Mouse (Mus musculus) C2C12 (cell line): ENCODE data around the gene Tmtc1. TPM values are rescaled to one million over a fixed set of nuclear protein-coding genes. Genes with fewer than 3 reads are reported as not detected.

Source experiments
- H3K27me3 ChIP-seq: one replicate; pipeline ENCODE4 v1.6.1; 2011; ENCODE audit not compliant: control insufficient read depth, insufficient read depth, insufficient read length
- H3K36me3 ChIP-seq: one replicate; pipeline ENCODE4 v1.6.1; 2011; ENCODE audit not compliant: control insufficient read depth, insufficient read depth
- H3K4me3 ChIP-seq: one replicate; pipeline ENCODE4 v1.5.1; 2011; ENCODE audit warnings: mild to moderate bottlenecking, control low read depth; ENCODE audit not compliant: poor library complexity, insufficient read depth, severe bottlenecking
- H3K79me2 ChIP-seq: one replicate; pipeline ENCODE4 v1.6.1; 2011; ENCODE audit not compliant: control insufficient read depth, insufficient read depth
- H3K79me3 ChIP-seq: one replicate; pipeline ENCODE4 v1.6.1; 2011; ENCODE audit warnings: low read depth, control low read depth
- H3ac ChIP-seq: one replicate; pipeline ENCODE3; 2011; ENCODE audit warnings: low read depth; ENCODE audit not compliant: control insufficient read depth, insufficient read length
- CEBPB ChIP-seq: IDR thresholded peaks from one replicate; pipeline ENCODE4 v1.6.1; 2011; ENCODE audit warnings: low read depth, mild to moderate bottlenecking, control low read depth, moderate library complexity
- CTCF ChIP-seq: IDR thresholded peaks from one replicate; pipeline ENCODE4 v1.5.1; 2011; ENCODE audit not compliant: control insufficient read depth, insufficient read depth, insufficient read length
- FOSL1 ChIP-seq: IDR thresholded peaks from one replicate; pipeline ENCODE4 v1.8.0; 2011; ENCODE audit warnings: mild to moderate bottlenecking, low read length; ENCODE audit not compliant: poor library complexity, insufficient read depth, severe bottlenecking
- MAX ChIP-seq: IDR thresholded peaks from one replicate; pipeline ENCODE4 v1.6.1; 2011; ENCODE audit warnings: mild to moderate bottlenecking, control low read depth
- MYOD1 ChIP-seq: IDR thresholded peaks from one replicate; pipeline ENCODE4 v1.6.1; 2011; ENCODE audit warnings: low read depth; ENCODE audit not compliant: control insufficient read depth, insufficient read length
- MYOG ChIP-seq: IDR thresholded peaks from one replicate; pipeline ENCODE4 v1.6.1; 2011; ENCODE audit not compliant: control insufficient read depth, insufficient read length; ENCODE audit errors: extremely low read depth
- USF1 ChIP-seq: IDR thresholded peaks from one replicate; pipeline ENCODE4 v1.6.1; 2011; ENCODE audit warnings: low read depth, mild to moderate bottlenecking, control low read depth, moderate library complexity
- polyA plus RNA-seq: library from polyadenylated mRNA; unstranded; fragments of >200 nt; fragmentation: generic; extraction: Trizol; gene quantifications from one replicate; pipeline ENCODE4 v1.2.1, GENCODE M21; 2012; ENCODE audit warnings: missing spikeins

Gene Tmtc1
- polyA plus RNA-seq, 1 experiment: not detected

GRCm38 (mm10) chr6:148384111-148384895 is 59.9 kb downstream of the Tmtc1 start:
- Histone ChIP-seq H3ac (no peak overlapping the region), H3K27me3 (no peaks in the 10 kb centered on the region), H3K79me2 (no peaks in the 10 kb centered on the region), H3K36me3 (no peaks in the 10 kb centered on the region), H3K4me3 (no peak overlapping the region), H3K79me3 (no peaks in the 10 kb centered on the region)
- TF ChIP-seq FOSL1: no peak
- no peak for TF ChIP-seq CTCF
- no peak for TF ChIP-seq MAX
- no peak for TF ChIP-seq CEBPB

DNA sequence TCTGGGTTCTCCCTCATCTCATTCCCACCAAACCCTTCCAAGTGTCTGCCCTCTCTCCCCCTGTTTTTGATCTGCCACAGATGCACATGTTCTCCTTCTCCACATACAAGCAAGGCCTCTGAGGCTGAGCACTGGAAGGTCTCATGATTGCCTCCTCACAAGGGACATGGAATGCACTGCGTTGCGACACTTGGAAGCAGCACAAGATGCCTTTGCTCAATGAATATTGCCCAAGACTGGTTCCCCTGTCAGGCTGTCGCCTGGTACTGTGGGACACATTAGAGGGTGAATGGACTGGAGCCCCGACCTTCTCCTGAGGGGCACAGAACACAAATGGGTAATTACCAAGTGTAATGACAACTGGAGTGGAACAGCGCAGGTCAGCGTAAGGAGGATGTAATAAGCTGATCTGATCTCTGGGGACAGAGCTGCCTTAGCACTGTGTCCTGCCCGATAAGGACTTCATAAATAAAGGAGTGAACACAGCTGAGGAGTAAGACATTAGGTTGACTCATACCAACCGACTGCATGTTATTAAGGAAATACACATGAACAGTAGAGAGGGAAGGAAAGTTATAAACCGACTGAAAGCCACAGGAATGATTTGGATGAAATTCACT is 62.9 kb downstream of the Tmtc1 start:
- TF ChIP-seq MAX (no peak), CTCF (no peak), MYOG (no peak), USF1 (no peak), FOSL1 (no peak), CEBPB (no peak), MYOD1 (no peak)
- Histone ChIP-seq H3K36me3 (no peaks in the 10 kb centered on the region), H3K79me2 (no peaks in the 10 kb centered on the region), H3K27me3 (no peaks in the 10 kb centered on the region), H3ac (no peak overlapping the region), H3K79me3 (no peaks in the 10 kb centered on the region), H3K4me3 (no peak overlapping the region)

DNA sequence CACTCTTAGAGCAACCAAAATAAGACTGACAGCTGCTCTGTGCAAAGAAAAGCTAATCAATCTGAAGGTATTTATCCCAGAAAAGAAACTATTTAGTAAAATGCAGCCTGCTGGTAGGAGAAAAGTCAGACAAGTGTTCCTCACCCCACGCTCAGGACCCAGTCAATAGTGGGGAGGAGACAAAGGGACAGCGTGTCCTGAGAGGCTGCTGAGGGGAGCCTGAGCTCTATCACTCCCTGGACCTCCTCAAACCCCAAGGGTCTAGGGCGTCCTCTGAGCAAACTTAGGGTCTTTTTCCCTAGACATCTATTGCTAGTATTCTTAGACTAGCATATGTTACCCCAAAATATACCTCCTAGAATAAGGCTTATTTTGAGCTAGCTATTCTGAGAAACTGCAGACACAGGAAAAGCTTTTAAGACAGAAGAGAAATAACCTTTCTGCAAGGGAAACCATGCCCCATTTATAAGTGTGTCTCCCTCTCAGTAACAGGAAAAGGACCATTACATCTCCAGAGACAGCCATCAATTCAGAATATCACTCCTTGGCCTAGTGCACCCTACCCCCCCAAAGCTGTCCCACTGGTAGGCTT is 68.5 kb downstream of the Tmtc1 start:
- H3ac ChIP-seq: no peak overlapping the region
- no peak for TF ChIP-seq CTCF
- TF ChIP-seq USF1: no peak
- TF ChIP-seq CEBPB: no peak
- no peak for TF ChIP-seq FOSL1
- TF ChIP-seq MYOD1: no peak
- TF ChIP-seq MYOG: no peak
- TF ChIP-seq MAX: no peak
- no peaks in the 10 kb centered on the region for H3K36me3 ChIP-seq
- H3K79me2 ChIP-seq: no peaks in the 10 kb centered on the region
- no peaks in the 10 kb centered on the region for H3K79me3 ChIP-seq
- no peaks in the 10 kb centered on the region for H3K27me3 ChIP-seq
- H3K4me3 ChIP-seq: no peak overlapping the region

DNA sequence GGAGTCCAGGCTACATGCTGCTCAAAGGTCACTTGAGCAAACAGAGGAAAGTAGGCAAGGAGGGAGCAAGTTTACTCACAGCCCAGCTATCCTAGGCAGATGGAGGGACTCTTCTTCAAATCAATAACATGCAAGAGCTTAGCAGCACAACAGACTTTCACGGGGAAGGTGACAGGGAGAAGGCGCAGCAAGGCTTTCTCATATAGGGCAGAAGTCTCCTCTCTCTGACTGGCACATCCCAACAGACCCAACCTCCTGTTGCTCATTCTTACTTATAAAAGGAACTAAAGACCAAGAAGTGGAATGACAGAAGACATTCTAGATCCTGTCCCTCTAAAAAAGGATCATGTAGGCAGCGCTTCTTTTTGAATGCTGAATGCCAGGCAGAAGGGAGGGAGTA is 69.2 kb downstream of the Tmtc1 start:
- H3K79me3 ChIP-seq: no peaks in the 10 kb centered on the region
- H3K27me3 ChIP-seq: no peaks in the 10 kb centered on the region
- no peak overlapping the region for H3ac ChIP-seq
- TF ChIP-seq CEBPB (no peak), USF1 (no peak), CTCF (no peak), MYOG (no peak), MAX (no peak), MYOD1 (no peak)
- no peaks in the 10 kb centered on the region for H3K79me2 ChIP-seq
- no peak overlapping the region for H3K4me3 ChIP-seq
- H3K36me3 ChIP-seq: no peaks in the 10 kb centered on the region

DNA sequence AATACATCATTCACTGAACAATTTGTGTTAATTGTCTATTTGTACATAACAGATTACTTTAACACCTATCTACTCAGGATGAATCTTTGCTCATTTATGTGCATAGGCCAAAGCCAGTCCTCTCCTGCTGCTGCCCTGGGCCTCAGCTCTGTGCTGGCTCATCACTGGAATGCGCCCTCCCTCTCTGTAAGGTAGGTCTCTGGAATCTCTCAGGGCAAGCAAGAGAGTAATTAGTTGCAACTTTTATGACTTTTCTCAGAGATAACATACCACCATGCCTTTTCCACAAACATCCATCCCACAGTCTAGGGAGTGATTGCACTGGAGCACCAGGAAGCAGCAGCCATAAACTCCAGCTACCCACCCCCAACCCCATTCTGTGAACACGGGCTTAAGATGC is 70.7 kb downstream of the Tmtc1 start:
- no peak for TF ChIP-seq MAX
- TF ChIP-seq CTCF: no peak
- TF ChIP-seq CEBPB: no peak
- TF ChIP-seq MYOD1: no peak
- TF ChIP-seq MYOG: no peak
- TF ChIP-seq FOSL1: no peak
- no peak for TF ChIP-seq USF1
- H3K27me3 ChIP-seq: no peaks in the 10 kb centered on the region

More for the DNA sequence above, 70.7 kb downstream of the Tmtc1 start:
- Histone ChIP-seq H3K36me3 (no peaks in the 10 kb centered on the region), H3K79me2 (no peaks in the 10 kb centered on the region), H3ac (no peak overlapping the region), H3K79me3 (no peaks in the 10 kb centered on the region), H3K4me3 (no peak overlapping the region)
